9 mouse cellular contexts compared by ENCODE assay signal in genomic region chr12:86433371-86433821, GRCm38 (mm10).
DNase-seq lines count a peak whose midpoint lies in the region; ATAC-seq and TF ChIP-seq lines count a peak whose summit lies in the region.
"Had no signal": no experiment of that assay in that cellular context is flagged by ENCODE, and none has a peak within 500 bp of the region (broad histone marks: within the 10 kb centered on the region; RNA-seq: fewer than 3 reads in every experiment).

No protein-coding gene starts in this region.

- no peak overlapping the region for H3K4me3 ChIP-seq in CH12.LX (replicated peaks in 1 of 3; ENCODE audit: low read depth in 2 of 3, low read length in 2 of 3, poor library complexity in 1 of 3)
- peak overlapping the region; percentile 40 for H3K4me3 ChIP-seq in forebrain, embryonic 10.5 days
- H3K4me3 ChIP-seq in heart, embryonic 16.5 days (ENCODE audit: low read length), result peak overlapping the region; percentile 19
- no peak overlapping the region for H3K4me3 ChIP-seq in liver, embryonic 11.5 days (ENCODE audit: low read depth, low read length)
- H3K4me3 ChIP-seq in neural tube, embryonic 13.5 days, result peak overlapping the region; percentile 21
- H3K4me3 ChIP-seq: erythroblast, embryonic 14.5 days had no signal

- H3K4me1 ChIP-seq in CH12.LX (ENCODE audit: control insufficient read depth in 1 of 2, insufficient read depth in 2 of 2), result no peaks in the 10 kb centered on the region
- peaks cover 25% of the 10 kb centered on the region for H3K4me1 ChIP-seq in forebrain, embryonic 10.5 days
- no peaks in the 10 kb centered on the region for H3K4me1 ChIP-seq in heart, embryonic 16.5 days (ENCODE audit: control insufficient read depth, insufficient read depth, low read length)
- no peaks in the 10 kb centered on the region for H3K4me1 ChIP-seq in liver, embryonic 11.5 days (replicated peaks; ENCODE audit: control insufficient read depth, insufficient read depth, low read length)
- peaks cover 15% of the 10 kb centered on the region for H3K4me1 ChIP-seq in neural tube, embryonic 13.5 days (replicated peaks)

- H3K9me3 ChIP-seq in CH12.LX (replicated peaks; ENCODE audit: low read length), result no peaks in the 10 kb centered on the region
- H3K9me3 ChIP-seq in forebrain, embryonic 10.5 days, result no peaks in the 10 kb centered on the region
- no peaks in the 10 kb centered on the region for H3K9me3 ChIP-seq in heart, embryonic 16.5 days (replicated peaks; ENCODE audit: control insufficient read depth, low read length)
- no peaks in the 10 kb centered on the region for H3K9me3 ChIP-seq in liver, embryonic 11.5 days (ENCODE audit: control insufficient read depth, low read length)
- H3K9me3 ChIP-seq in neural tube, embryonic 13.5 days, result no peaks in the 10 kb centered on the region

- no peaks in the 10 kb centered on the region for H3K79me2 ChIP-seq in CH12.LX (replicated peaks; ENCODE audit: control insufficient read depth, extremely low read depth, insufficient read depth, poor library complexity, severe bottlenecking)

- H3K27ac ChIP-seq in CH12.LX (ENCODE audit: insufficient read depth, low read depth), result no peak overlapping the region
- peak overlapping the region; percentile 65 for H3K27ac ChIP-seq in forebrain, embryonic 10.5 days
- no peak overlapping the region for H3K27ac ChIP-seq in heart, embryonic 16.5 days (ENCODE audit: low read length)
- no peak overlapping the region for H3K27ac ChIP-seq in liver, embryonic 11.5 days (ENCODE audit: low read depth, low read length)
- H3K27ac ChIP-seq in neural tube, embryonic 13.5 days (replicated peaks), result no peak overlapping the region; the same call in 1 of the 2 replicates

- no peaks in the 10 kb centered on the region for H3K36me3 ChIP-seq in CH12.LX (replicated peaks in 1 of 2; ENCODE audit: control insufficient read depth in 1 of 2, insufficient read depth in 1 of 2, low read length in 1 of 2)
- no peaks in the 10 kb centered on the region for H3K36me3 ChIP-seq in forebrain, embryonic 10.5 days (replicated peaks)
- no peaks in the 10 kb centered on the region for H3K36me3 ChIP-seq in heart, embryonic 16.5 days (ENCODE audit: control insufficient read depth, insufficient read depth)
- no peaks in the 10 kb centered on the region for H3K36me3 ChIP-seq in liver, embryonic 11.5 days (ENCODE audit: control insufficient read depth, insufficient read depth, low read length)
- H3K36me3 ChIP-seq in neural tube, embryonic 13.5 days, result no peaks in the 10 kb centered on the region

- no peak overlapping the region for H3K9ac ChIP-seq in CH12.LX (ENCODE audit: insufficient read depth, low read depth)
- H3K9ac ChIP-seq in heart, embryonic 16.5 days (ENCODE audit: low read length), result 0 out of 2 replicates have a peak overlapping the region, but pooled peaks have one; percentile 5
- H3K9ac ChIP-seq in liver, embryonic 11.5 days (ENCODE audit: low read depth, low read length), result no peak overlapping the region
- peak overlapping the region; percentile 58 for H3K9ac ChIP-seq in neural tube, embryonic 13.5 days

- TF ChIP-seq RAD21 in CH12.LX (IDR thresholded peaks at IDR 0.05; ENCODE audit: low read depth, low read length), result peak; percentile 67

- H3K4me2 ChIP-seq in CH12.LX (ENCODE audit: insufficient read depth, low read depth, poor library complexity, severe bottlenecking), result no peak overlapping the region
- H3K4me2 ChIP-seq in heart, embryonic 16.5 days (ENCODE audit: low read depth, low read length), result peak overlapping the region; percentile 51
- peak overlapping the region; percentile 51 for H3K4me2 ChIP-seq in liver, embryonic 11.5 days
- H3K4me2 ChIP-seq in neural tube, embryonic 13.5 days, result peak overlapping the region; percentile 51

- TF ChIP-seq POLR2A in CH12.LX (IDR thresholded peaks at IDR 0.05; ENCODE audit: low read depth, low read length), result no peak

- dilution Hi-C loops in CH12.LX (cut with MboI; ENCODE audit: extremely low pct_ligation_motif_present, extremely low pct_unique_long_range_greater_than_20kb, low sequenced_read_pairs), result no loop called here

- no peak for TF ChIP-seq EP300 in CH12.LX (IDR thresholded peaks at IDR 0.05; ENCODE audit: low read length)

- peaks cover 86% of the 10 kb centered on the region for H3K27me3 ChIP-seq in CH12.LX (replicated peaks)
- peaks cover 34% of the 10 kb centered on the region for H3K27me3 ChIP-seq in forebrain, embryonic 10.5 days (ENCODE audit: poor library complexity, severe bottlenecking)
- H3K27me3 ChIP-seq in heart, embryonic 16.5 days (ENCODE audit: control insufficient read depth, insufficient read depth, low read length), result no peaks in the 10 kb centered on the region
- peaks cover 7% of the 10 kb centered on the region for H3K27me3 ChIP-seq in liver, embryonic 11.5 days (replicated peaks; ENCODE audit: control insufficient read depth, insufficient read depth, low read length)
- H3K27me3 ChIP-seq in neural tube, embryonic 13.5 days, result peaks cover 12% of the 10 kb centered on the region; the same call in 1 of the 2 replicates

- peak; percentile 28 to 70; a peak in 2 of 4 replicates for TF ChIP-seq CTCF in CH12.LX (conservative IDR thresholded peaks at IDR 0.05 in 1 of 2, IDR thresholded peaks at IDR 0.05 in 1 of 2; ENCODE audit: low read depth in 2 of 2, low read length in 2 of 2)

- peak; percentile 49 for DNase-seq in CH12.LX (ENCODE audit: extremely low read depth)
- peak; percentile 61 for DNase-seq in brain, embryonic 18.5 days (ENCODE audit: low read depth, low spot score)
- DNase-seq in forebrain, embryonic 10.5 days (ENCODE audit: extremely low spot score, low spot score), result peak; percentile 79
- peak; percentile 77 to 86 for DNase-seq in kidney, postnatal 25 days
- DNase-seq in liver, embryonic 11.5 days (ENCODE audit: low spot score), result peak; percentile 57
- DNase-seq in thymus, postnatal 14 days, result peak; percentile 53

- ATAC-seq in heart, embryonic 16.5 days (replicated peaks; ENCODE audit: extremely low read depth, insufficient read depth, low FRiP score), result peak; percentile 89
- ATAC-seq in liver, embryonic 11.5 days (replicated peaks; ENCODE audit: low FRiP score), result no peak
- peak; percentile 92 for ATAC-seq in neural tube, embryonic 13.5 days (ENCODE audit: low read depth)

- in situ Hi-C loops in CH12.LX (cut with MboI; ENCODE audit: low pct_ligation_motif_present, low pct_unique_long_range_greater_than_20kb, low sequenced_read_pairs), result no loop called here

- WGBS in forebrain, embryonic 10.5 days, result 3% methylated on average over 12 of the region's 13 CpGs
- under 1% methylated on average over 12 of the region's 13 CpGs for WGBS in heart, embryonic 16.5 days
- 11% methylated on average over 11 of the region's 13 CpGs for WGBS in liver, embryonic 11.5 days
- 2% methylated on average over 13 of the region's 13 CpGs for WGBS in neural tube, embryonic 13.5 days

TF ChIP-seq in CH12.LX, 34 proteins besides CTCF, POLR2A, EP300 and RAD21:
- TF ChIP-seq SIN3A (IDR thresholded peaks at IDR 0.05; ENCODE audit: low read length) (no peak), SMC3 (IDR thresholded peaks at IDR 0.05; ENCODE audit: low read depth, low read length) (0 out of 2 replicates have a peak, but pooled peaks have one; percentile 30), CHD2 (IDR thresholded peaks at IDR 0.05; ENCODE audit: low read length) (no peak), MAX (IDR thresholded peaks at IDR 0.05; ENCODE audit: low read length) (no peak), USF1 (IDR thresholded peaks at IDR 0.05; ENCODE audit: low read depth, low read length) (no peak), NELFE (IDR thresholded peaks at IDR 0.05; ENCODE audit: low read depth, low read length) (no peak), KAT2A (IDR thresholded peaks at IDR 0.05; ENCODE audit: insufficient replicate concordance, low read length) (no peak), MAFK (IDR thresholded peaks at IDR 0.05; ENCODE audit: insufficient replicate concordance, low read length) (no peak)

Comparison
In these comparisons a context has a peak if more than half of its experiments do, and no peak if none do; other contexts are left out.
1. H3K4me3 ChIP-seq: peak in forebrain, embryonic 10.5 days (single experiment), heart, embryonic 16.5 days (single experiment) and neural tube, embryonic 13.5 days (single experiment); none in CH12.LX (0 of 3) and liver, embryonic 11.5 days (single experiment).
2. H3K9ac ChIP-seq: peak in heart, embryonic 16.5 days (single experiment) and neural tube, embryonic 13.5 days (single experiment); none in CH12.LX (single experiment) and liver, embryonic 11.5 days (single experiment).
3. Peak in every context shown above with its lines, with median percentiles within 50 percentile points of each other: DNase-seq.